Mouse (Mus musculus): ENCODE measurements around the gene Eif4h.

The Eif4h gene

DNA sequence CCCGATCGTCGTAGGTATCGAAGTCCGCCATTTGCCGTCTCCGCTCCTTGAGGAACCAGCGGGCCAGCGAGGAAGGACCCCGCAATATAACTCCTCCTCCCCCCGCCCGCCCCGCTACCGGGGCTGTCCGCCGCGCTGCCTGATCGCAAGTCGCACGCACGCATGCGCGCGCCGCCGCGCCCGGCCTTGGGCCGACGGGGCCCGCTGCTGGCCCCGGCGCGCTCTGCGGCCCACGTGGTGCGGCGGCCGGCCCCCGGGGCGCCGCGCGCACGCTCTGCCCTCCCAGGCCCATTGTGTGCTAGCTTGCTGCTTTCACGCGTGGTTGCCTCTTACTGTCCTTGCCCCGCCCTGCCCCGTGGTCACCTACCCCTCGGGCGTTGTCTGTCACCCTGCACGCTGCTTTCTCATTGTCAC, at the start of gene Eif4h:
Gene Eif4h (minus strand): TSS at position 222 of the 414 bp plus-strand sequence.
- peak; percentile 97 for DNase-seq (ENCODE audit: low spot score)

GRCm38 (mm10) chr5:134688718-134689284, 49.5 kb upstream of the Eif4h start:
- peak; percentile 99 for DNase-seq (ENCODE audit: low spot score)

DNA sequence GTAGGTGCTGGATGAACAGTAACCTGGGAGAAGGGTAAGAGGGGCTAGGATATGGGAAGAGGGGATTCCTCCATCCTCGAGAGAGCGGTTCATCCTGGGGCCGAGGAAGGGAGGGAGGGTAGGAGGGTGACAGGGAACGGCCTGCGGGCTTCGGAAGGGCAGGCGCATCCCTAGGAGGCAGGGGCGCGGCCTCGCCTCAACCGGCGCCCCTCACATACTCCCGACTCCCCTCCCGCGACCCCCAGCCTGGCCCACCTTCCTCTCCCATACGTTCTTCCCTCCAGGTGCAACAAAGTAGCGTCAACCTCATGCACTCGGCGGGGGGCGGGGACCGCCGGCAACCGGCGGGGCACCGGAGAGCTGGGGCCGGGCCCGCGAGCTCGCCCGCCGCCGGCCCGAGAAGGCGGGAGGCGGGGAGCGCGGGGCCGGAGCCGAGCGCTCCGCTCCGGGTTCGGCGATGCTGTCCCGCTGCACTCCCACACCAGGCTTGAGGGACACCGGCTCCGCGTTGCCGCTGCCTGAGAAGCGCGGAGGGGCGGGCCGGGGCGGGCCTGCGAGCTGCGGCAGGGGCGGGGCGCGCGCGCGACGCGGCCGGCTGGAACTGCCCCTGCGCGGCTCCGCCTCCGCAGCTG, 48.9 kb upstream of the Eif4h start, which contains the start of gene Limk1:
Gene Limk1 (minus strand): TSS at position 513 of the 632 bp plus-strand sequence.
- no peak for DNase-seq (ENCODE audit: low spot score)

GRCm38 (mm10) chr5:134687187-134687586, 47.9 kb upstream of the Eif4h start:
- no peak for DNase-seq (ENCODE audit: low spot score)

GRCm38 (mm10) chr5:134686541-134686940, 47.3 kb upstream of the Eif4h start:
- no peak for DNase-seq (ENCODE audit: low spot score)

DNA sequence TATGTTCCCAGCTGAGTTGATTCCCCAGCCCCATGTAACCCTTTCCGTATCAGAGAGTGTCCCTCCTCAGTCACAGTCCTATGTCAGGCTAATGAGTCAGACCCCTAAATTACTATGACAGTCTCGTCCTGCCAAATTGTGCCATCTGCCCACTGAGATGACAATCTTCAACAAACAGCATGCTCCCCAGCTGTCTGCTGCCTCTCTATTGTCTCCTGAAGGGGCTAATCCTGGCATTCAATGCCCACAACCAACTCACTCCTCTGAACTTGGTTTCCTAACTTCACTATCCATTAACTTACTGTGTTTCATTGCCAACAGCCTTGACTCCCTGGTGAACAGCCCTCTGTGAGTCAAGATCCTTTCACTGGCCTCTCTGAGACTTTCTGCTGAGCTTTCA, 45.1 kb upstream of the Eif4h start:
- DNase-seq (ENCODE audit: low spot score) = no peak

DNA sequence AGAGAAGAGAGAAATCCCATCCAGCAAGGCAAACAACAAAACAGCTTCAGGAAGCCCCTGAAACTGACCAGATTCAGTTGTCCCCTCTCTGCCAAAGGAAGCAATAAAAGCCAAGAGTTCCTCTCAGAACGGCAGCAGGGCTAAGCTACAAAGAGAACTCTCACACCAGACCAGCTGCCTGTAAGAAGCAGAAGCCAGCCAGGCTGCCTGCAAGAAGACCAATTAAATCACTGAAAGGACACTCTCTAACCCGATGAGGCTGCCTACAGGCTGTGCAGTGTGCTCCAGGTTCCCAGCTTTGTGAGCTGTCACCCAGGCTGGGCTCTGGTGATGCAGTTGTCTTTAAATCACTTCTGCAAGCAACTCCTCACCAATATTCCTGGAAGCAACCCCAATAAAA, 44.5 kb upstream of the Eif4h start:
- DNase-seq (ENCODE audit: low spot score) = no peak

- DNase-seq (ENCODE audit: low spot score) = peak; percentile 57
These were observed 40.9 kb upstream of the Eif4h start for GRCm38 (mm10) chr5:134680238-134680637.

GRCm38 (mm10) chr5:134678827-134679546, 39.7 kb upstream of the Eif4h start:
- DNase-seq (ENCODE audit: low spot score) = no peak

DNA sequence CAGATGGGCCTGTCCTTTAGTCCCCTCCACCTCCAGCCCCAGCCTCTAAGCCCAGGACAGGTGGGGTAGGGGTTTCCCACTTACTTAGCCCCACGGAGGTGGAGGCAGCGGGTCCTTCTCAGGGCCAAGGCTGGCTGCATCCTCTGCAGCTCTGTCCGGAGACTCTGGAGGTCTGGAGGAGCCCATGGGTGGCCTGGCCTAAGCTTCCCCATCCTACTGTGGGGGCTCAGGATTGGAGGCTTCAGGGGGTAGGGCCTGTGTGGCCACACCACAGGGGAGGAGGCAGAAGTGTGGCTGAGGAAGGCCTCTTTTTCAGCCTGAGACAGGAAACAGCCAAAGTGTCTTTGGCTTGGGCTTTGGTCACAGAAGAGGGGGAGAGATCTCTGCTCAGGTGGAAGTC, 38.7 kb upstream of the Eif4h start:
- DNase-seq (ENCODE audit: low spot score) = peak; percentile 27

DNA sequence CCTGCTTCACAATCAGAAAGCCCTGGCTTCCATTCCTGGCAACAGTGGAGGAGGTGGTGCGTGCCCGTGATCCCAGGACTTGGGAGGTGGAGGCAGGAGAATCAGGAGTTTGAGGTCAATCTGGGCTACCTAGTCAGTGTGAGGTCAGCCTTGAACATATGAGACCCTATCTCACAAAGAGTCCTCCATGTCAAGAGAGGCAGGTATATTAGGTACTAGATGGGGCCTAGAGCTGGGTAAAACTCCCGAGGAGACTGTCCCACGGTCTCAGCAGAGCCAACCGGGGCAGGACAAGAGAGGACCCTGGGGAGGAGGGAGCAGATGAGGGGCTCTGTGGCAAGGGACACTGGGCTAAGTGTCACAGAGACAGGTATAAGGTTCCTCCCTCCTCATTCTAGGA, 38.2 kb upstream of the Eif4h start:
- DNase-seq (ENCODE audit: low spot score) = no peak

GRCm38 (mm10) chr5:134675956-134676759, 36.9 kb upstream of the Eif4h start:
- DNase-seq (ENCODE audit: low spot score) = peak; percentile 85

GRCm38 (mm10) chr5:134674977-134675376, 35.7 kb upstream of the Eif4h start:
- DNase-seq (ENCODE audit: low spot score) = no peak

- DNase-seq (ENCODE audit: low spot score) = no peak
These were observed 33.3 kb upstream of the Eif4h start for GRCm38 (mm10) chr5:134672611-134673010.

DNA sequence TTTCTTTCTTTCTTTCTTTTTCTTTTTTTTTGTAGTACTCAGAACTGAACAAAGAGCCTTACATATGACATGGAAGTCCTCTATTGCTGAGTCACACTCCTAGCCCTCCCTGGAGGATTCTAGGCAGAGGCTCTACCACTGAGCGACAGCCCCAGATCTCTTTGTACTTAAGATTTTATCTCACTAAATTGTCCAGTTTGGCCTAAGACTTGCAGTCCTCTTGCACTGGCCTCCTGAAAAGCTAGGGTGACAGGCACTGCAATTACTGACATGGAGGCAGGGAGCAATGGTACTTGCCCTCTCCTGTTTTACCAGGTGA, 32.9 kb upstream of the Eif4h start:
- no peak for DNase-seq (ENCODE audit: low spot score)

DNA sequence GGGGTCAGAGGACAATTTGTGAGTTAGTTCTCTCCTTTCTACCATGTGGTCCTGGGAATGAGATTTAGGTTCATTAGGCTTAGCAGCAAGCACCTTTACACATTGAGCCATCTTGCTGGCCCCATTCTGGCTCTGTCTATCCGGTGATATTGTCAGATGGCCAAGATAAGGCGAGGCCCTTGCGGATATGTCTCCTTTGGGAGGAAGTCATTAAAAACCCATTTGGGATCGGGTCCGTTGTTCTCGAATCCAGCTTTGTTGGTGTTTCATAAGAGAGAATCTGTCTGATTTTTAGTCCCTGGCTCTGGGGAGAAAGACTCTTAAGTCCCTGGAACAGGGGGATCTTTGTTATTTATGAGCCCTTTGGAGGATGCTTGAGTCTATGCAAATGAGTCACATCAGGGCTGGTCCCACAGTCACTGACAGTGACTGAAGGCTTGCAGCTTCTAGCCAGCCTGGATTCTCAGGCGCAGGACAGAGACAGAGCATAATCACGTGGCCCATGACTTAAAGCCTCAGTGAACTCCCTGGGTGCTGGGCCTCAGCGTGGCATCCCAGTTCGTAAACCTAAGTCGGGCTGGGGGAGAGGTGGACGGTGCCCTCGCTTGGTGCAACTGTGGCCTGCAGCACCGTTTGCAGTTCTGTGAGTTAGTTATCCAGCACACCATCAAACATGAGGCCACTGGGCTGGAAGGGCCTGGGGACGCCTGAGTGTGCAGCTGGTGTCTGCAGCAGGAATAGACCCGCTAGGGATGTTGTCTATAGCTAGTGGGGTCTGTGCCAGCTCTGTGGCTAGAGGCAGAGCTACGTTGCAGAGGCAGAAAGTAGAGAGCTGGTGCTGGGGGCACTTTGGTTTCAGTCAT, 32.3 kb upstream of the Eif4h start:
- no peak for DNase-seq (ENCODE audit: low spot score)

GRCm38 (mm10) chr5:134669001-134669708, 29.9 kb upstream of the Eif4h start:
- DNase-seq (ENCODE audit: low spot score) = no peak

GRCm38 (mm10) chr5:134668495-134668894, 29.2 kb upstream of the Eif4h start:
- peak; percentile 26 for DNase-seq (ENCODE audit: low spot score)

DNA sequence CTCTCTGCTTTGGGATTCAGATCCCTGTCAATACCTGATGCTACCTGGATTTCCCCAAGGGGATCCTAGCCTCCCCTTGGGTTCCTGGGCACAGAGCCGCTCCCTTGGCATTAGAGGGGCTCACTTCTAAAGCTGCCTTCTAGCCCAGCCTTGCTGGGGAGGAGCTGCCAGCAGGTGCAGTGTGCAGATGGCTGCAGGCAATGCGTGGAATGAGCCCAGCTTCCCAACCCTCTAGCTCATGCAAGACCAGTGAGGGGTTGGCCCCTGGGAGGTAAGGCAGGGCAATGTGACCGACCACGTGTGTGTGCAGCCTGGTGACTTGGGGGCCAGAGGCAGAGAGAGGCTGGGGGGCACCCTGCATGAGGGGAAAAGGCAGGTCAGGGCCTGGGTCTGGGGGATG, 17.4 kb upstream of the Eif4h start:
- no peak for DNase-seq (ENCODE audit: low spot score)

DNA sequence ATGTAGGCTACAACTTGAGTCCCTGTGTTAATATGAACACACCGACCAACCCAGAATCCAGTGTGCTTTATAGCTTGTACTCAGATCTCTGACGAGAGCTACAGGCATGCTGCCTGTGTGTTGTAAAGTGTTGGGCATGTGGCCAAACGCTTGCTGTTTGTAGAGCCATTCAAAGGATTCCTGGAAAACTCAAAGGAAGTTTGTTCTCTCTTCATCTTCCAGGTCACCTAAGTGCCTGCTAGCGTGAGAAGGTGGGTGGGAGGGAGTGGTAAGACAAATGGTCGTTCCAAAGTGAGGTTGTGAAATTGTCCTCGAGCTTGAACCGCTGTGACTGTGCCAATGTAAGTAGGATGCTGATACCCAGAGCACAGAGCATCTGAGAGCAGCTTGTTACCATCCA, 12.7 kb upstream of the Eif4h start:
- peak; percentile 40 for DNase-seq (ENCODE audit: low spot score)

- peak; percentile 62 for DNase-seq (ENCODE audit: low spot score)
These were observed 11.6 kb upstream of the Eif4h start for GRCm38 (mm10) chr5:134650926-134651325.
